Mouse (Mus musculus) cerebellum, adult 9-11 months (tissue): ENCODE results near the gene Pcolce2.

Experiments
- DNase-seq: peaks from one replicate; pipeline ENCODE4 v3.0.0; 2022

Gene Pcolce2

GRCm38 (mm10) chr9:95657941-95658340, 20.5 kb downstream of the Pcolce2 start:
- DNase-seq = no peak

- no peak for DNase-seq
Observed at GRCm38 (mm10) chr9:95664290-95664989, 27.0 kb downstream of the Pcolce2 start.

- no peak for DNase-seq
Observed at GRCm38 (mm10) chr9:95665835-95666234, 28.4 kb downstream of the Pcolce2 start.

- peak; percentile 67 for DNase-seq
Observed at GRCm38 (mm10) chr9:95667836-95668235, 30.4 kb downstream of the Pcolce2 start.

- DNase-seq = no peak
Observed at GRCm38 (mm10) chr9:95668306-95668705, 30.9 kb downstream of the Pcolce2 start.

GRCm38 (mm10) chr9:95672331-95672730, 34.9 kb downstream of the Pcolce2 start:
- no peak for DNase-seq

- DNase-seq = no peak
Observed at GRCm38 (mm10) chr9:95672760-95673159, 35.4 kb downstream of the Pcolce2 start.

- DNase-seq = peak; percentile 60
Observed at GRCm38 (mm10) chr9:95675064-95675699, 37.8 kb downstream of the Pcolce2 start.

- DNase-seq = no peak
Observed at GRCm38 (mm10) chr9:95676021-95676420, 38.6 kb downstream of the Pcolce2 start.

GRCm38 (mm10) chr9:95679966-95680365, 42.6 kb downstream of the Pcolce2 start:
- DNase-seq = no peak

GRCm38 (mm10) chr9:95680691-95681090, 43.3 kb downstream of the Pcolce2 start:
- no peak for DNase-seq

- no peak for DNase-seq
Observed at GRCm38 (mm10) chr9:95685660-95686440, 48.4 kb downstream of the Pcolce2 start.

GRCm38 (mm10) chr9:95688064-95688463, 50.7 kb downstream of the Pcolce2 start:
- DNase-seq = peak; percentile 16

GRCm38 (mm10) chr9:95692823-95693222, 55.4 kb downstream of the Pcolce2 start:
- no peak for DNase-seq

- no peak for DNase-seq
Observed at GRCm38 (mm10) chr9:95693528-95694100, 56.2 kb downstream of the Pcolce2 start.

GRCm38 (mm10) chr9:95694526-95694925, 57.1 kb downstream of the Pcolce2 start:
- DNase-seq = no peak

GRCm38 (mm10) chr9:95695023-95695422, 57.6 kb downstream of the Pcolce2 start:
- DNase-seq = no peak

- no peak for DNase-seq
Observed at GRCm38 (mm10) chr9:95696581-95696980, 59.2 kb downstream of the Pcolce2 start.

GRCm38 (mm10) chr9:95697808-95698207, 60.4 kb downstream of the Pcolce2 start:
- no peak for DNase-seq

GRCm38 (mm10) chr9:95699273-95699672, 61.9 kb downstream of the Pcolce2 start:
- no peak for DNase-seq

- no peak for DNase-seq
Observed at GRCm38 (mm10) chr9:95704078-95704477, 66.7 kb downstream of the Pcolce2 start.

GRCm38 (mm10) chr9:95705371-95705770, 68.0 kb downstream of the Pcolce2 start:
- no peak for DNase-seq

GRCm38 (mm10) chr9:95708943-95709342, 71.5 kb downstream of the Pcolce2 start:
- DNase-seq = no peak
